Comparison of ENCODE assay signal across 9 mouse cellular contexts in genomic region chr13:35537936-35538335, GRCm38 (mm10).
A peak's percentile ranks its signal among the peaks of the same experiment; 100 is the strongest.
DNase-seq lines count a peak whose midpoint lies in the region; ATAC-seq lines count a peak whose summit lies in the region.
"Had no signal": no experiment of that assay in that cellular context is flagged by ENCODE, and none has a peak within 500 bp of the region (broad histone marks: within the 10 kb centered on the region; RNA-seq: fewer than 3 reads in every experiment).

No protein-coding gene starts in this region.

- intact Hi-C loops in gastrocnemius, postnatal 36 days (cut with DNase I): no loop called here

- peak; percentile 12; the same call in 1 of the 2 replicates for ATAC-seq in cerebellum, adult (ENCODE audit: insufficient number of reproducible peaks, low FRiP score, low TSS enrichment)
- no peak for ATAC-seq in erythroid progenitor cell, adult 5-6 weeks (replicated peaks; ENCODE audit: low FRiP score, poor library complexity, severe bottlenecking)

- DNase-seq in lung, adult 18-20 months: peak; percentile 3 to 7
- no peak for DNase-seq in lung, postnatal 25 days (ENCODE audit: low spot score)
- peak; percentile 23 to 35 for DNase-seq in gastrocnemius, postnatal 36 days
- peak; percentile 11 for DNase-seq in ovary, postnatal 14 days (ENCODE audit: low spot score)
- no peak for DNase-seq in urinary bladder, postnatal 14 days (ENCODE audit: low spot score)
- DNase-seq in embryo, embryonic 9.5 days (ENCODE audit: extremely low spot score): no peak
- DNase-seq: liver, embryonic 13.5 days had no signal

Comparison
In these comparisons a context has a peak if more than half of its experiments do, and no peak if none do; other contexts are left out.
1. DNase-seq: peak in lung, adult 18-20 months (2 of 2), gastrocnemius, postnatal 36 days (2 of 2) and ovary, postnatal 14 days (single experiment); none in lung, postnatal 25 days (single experiment), urinary bladder, postnatal 14 days (single experiment) and embryo, embryonic 9.5 days (single experiment).